Mouse (Mus musculus): ENCODE data around the gene Lpp. TPM values are rescaled to one million over a fixed set of nuclear protein-coding genes. Genes with fewer than 3 reads are reported as not detected.

Lpp gene
- polyA plus RNA-seq, 1 experiment from 2014 or later: 14.4 TPM

DNA sequence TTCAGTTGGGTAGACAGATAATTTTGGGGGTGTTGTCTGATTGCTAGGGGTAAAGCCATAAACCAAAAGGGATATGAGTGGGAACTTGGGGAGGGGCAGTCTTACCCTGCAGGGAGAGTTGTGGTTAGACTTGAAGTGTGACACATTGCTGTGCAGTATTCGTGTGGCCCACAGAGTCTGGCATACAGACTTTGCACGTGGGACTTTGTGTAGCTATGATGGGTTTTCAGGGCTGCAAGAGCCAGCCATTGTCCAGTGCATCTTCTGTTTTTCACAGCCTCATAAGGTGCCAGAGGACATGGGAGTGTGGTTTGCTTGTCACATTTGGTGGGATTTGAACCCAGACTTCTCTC, 55.2 kb downstream of the Lpp start:
- H3K4me3 ChIP-seq (ENCODE audit: low read depth, low read length): no peak overlapping the region
- H3K4me2 ChIP-seq: no peak overlapping the region
- peaks cover 9% of the 10 kb centered on the region; the same call in 1 of the 2 replicates for H3K4me1 ChIP-seq (ENCODE audit: control insufficient read depth, insufficient read depth, low read length)
- no peaks in the 10 kb centered on the region for H3K36me3 ChIP-seq (ENCODE audit: control insufficient read depth, insufficient read depth, low read length)
- no peaks in the 10 kb centered on the region for H3K9me3 ChIP-seq (ENCODE audit: control insufficient read depth, low read length)
- no peak overlapping the region for H3K9ac ChIP-seq (ENCODE audit: low read length)
- WGBS: 69% methylated on average over 2 of the region's 2 CpGs
- DNase-seq (ENCODE audit: low spot score, missing footprints) (no peak), ATAC-seq (ENCODE audit: low FRiP score) (no peak)
- no peak overlapping the region for H3K27ac ChIP-seq (ENCODE audit: low read depth, low read length)
- H3K27me3 ChIP-seq (ENCODE audit: control insufficient read depth, insufficient read depth, low read length): no peaks in the 10 kb centered on the region

DNA sequence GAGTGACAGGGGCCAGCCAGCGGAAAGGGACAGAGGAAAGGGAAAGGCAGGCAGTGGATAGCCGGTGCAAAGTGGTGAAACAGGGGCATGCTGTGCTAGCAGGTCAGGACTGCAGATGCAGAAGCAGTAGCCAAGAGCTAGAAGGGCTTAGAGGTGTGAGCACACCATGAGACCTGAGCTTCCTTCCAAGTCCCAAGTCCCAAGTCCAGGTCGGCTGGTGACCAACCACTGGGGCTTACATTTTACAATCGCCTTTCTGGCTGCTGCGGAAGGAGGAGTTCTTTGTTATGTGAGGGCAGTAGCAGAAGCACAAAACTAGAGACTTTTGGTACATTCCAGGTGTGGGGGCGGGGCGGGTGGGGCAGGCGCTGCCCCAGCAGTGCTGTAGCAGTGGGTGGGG, 56.5 kb downstream of the Lpp start:
- DNase-seq (ENCODE audit: low spot score, missing footprints): no peak
- WGBS: 21% methylated on average over 8 of the region's 8 CpGs
- Histone ChIP-seq H3K4me3 (ENCODE audit: low read depth, low read length) (no peak overlapping the region), H3K27ac (ENCODE audit: low read depth, low read length) (no peak overlapping the region), H3K9ac (ENCODE audit: low read length) (no peak overlapping the region), H3K4me2 (no peak overlapping the region), H3K27me3 (ENCODE audit: control insufficient read depth, insufficient read depth, low read length) (no peaks in the 10 kb centered on the region), H3K9me3 (ENCODE audit: control insufficient read depth, low read length) (no peaks in the 10 kb centered on the region), H3K4me1 (ENCODE audit: control insufficient read depth, insufficient read depth, low read length) (peaks cover 7% of the 10 kb centered on the region; the same call in 1 of the 2 replicates), H3K36me3 (ENCODE audit: control insufficient read depth, insufficient read depth, low read length) (no peaks in the 10 kb centered on the region)
- 0 out of 2 replicates have a peak, but pooled peaks have one; percentile 11 for ATAC-seq (ENCODE audit: low FRiP score)

DNA sequence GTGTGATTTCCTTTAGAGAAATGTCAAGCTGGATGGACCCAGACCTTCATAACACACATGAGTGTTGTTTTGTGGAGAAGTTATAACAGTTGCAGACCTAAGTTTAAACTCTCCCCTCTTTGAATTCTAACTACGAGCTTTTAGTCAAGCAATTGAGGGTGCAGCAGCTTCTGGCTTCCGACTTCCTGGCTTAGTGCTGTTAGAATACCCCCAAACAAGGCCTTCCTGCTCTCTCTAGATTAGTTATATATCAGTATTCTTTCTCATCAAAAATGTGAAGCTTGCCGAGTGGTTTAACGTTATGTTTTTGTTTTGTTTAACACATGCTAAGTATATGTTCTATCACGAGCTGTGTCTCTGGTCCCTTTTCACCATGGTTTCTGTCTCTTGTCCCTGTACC, 56.9 kb downstream of the Lpp start:
- no peak overlapping the region for H3K4me2 ChIP-seq
- H3K4me3 ChIP-seq (ENCODE audit: low read depth, low read length): no peak overlapping the region
- H3K9ac ChIP-seq (ENCODE audit: low read length): no peak overlapping the region
- H3K27me3 ChIP-seq (ENCODE audit: control insufficient read depth, insufficient read depth, low read length): no peaks in the 10 kb centered on the region
- no peak overlapping the region for H3K27ac ChIP-seq (ENCODE audit: low read depth, low read length)
- H3K9me3 ChIP-seq (ENCODE audit: control insufficient read depth, low read length): no peaks in the 10 kb centered on the region
- peaks cover 7% of the 10 kb centered on the region; the same call in 1 of the 2 replicates for H3K4me1 ChIP-seq (ENCODE audit: control insufficient read depth, insufficient read depth, low read length)
- no peaks in the 10 kb centered on the region for H3K36me3 ChIP-seq (ENCODE audit: control insufficient read depth, insufficient read depth, low read length)
- WGBS: 63% methylated on average over 5 of the region's 5 CpGs
- DNase-seq (ENCODE audit: low spot score, missing footprints) (no peak), ATAC-seq (ENCODE audit: low FRiP score) (no peak)

DNA sequence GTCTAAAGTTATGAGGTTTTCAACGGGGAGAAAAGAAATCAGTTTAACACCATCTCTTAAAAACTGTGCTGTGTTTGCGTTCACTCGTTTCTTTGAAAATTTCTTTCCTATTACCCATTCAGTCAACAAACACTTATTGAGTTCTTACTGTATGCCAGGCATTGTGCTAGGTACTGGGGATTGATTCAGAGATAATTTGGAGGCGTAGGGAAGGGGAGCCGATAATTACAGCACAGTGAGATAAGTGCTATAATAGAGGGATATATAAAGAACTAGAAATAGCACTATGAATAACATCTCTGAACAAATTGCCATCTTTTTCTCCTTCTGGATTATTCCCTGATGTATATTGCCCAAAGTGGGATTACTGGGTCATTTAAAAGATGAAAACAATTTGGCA, 57.8 kb downstream of the Lpp start:
- Histone ChIP-seq H3K9ac (ENCODE audit: low read length) (no peak overlapping the region), H3K4me1 (ENCODE audit: control insufficient read depth, insufficient read depth, low read length) (peaks cover 7% of the 10 kb centered on the region; the same call in 1 of the 2 replicates), H3K36me3 (ENCODE audit: control insufficient read depth, insufficient read depth, low read length) (no peaks in the 10 kb centered on the region), H3K4me3 (ENCODE audit: low read depth, low read length) (no peak overlapping the region), H3K9me3 (ENCODE audit: control insufficient read depth, low read length) (no peaks in the 10 kb centered on the region), H3K27ac (ENCODE audit: low read depth, low read length) (no peak overlapping the region), H3K27me3 (ENCODE audit: control insufficient read depth, insufficient read depth, low read length) (no peaks in the 10 kb centered on the region), H3K4me2 (no peak overlapping the region)
- DNase-seq (ENCODE audit: low spot score, missing footprints): no peak
- WGBS: 88% methylated on average over 5 of the region's 5 CpGs
- no peak for ATAC-seq (ENCODE audit: low FRiP score)

DNA sequence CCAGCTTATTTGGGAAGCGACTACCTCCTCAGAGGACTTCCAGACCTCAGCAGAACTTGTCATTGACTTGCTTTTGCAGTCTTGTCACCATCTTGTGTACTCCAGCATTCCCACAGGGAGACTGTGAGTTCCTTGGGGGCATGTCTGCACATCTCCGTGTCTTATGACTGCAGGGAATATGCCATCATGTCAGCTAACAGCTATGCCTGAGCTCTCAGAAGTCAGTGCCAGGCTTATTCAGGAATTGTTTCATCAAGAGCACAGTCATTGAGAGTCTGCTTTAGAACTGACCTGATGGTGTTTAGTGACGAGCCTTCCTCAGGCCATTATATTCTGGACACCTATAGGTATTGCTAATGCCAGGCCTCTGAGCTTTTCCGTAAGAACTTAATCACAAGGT, 60.2 kb downstream of the Lpp start:
- H3K27me3 ChIP-seq (ENCODE audit: control insufficient read depth, insufficient read depth, low read length): no peaks in the 10 kb centered on the region
- no peak for ATAC-seq (ENCODE audit: low FRiP score)
- WGBS: 89% methylated on average over 4 of the region's 4 CpGs

DNA sequence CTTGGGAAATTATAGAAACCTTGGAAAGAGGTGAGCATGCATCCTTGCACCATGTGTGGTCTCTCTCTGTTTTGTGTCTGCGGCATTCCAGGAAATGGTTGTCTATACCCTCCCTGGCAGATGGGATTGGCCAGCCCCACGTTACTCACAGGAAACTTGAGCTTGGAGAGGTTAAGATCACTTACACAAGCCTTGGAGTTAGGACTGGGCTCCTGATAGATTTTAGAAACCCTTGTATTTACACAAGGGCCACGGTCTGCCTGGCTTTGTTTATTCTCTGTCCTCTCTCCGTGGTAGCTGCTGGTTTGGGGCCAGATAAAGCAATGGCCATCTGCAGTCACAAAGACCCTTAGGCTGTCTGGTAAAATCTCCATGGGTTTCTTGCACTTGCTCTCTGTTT, 61.2 kb downstream of the Lpp start:
- Histone ChIP-seq H3K9ac (ENCODE audit: low read length) (peak overlapping the region; percentile 33; the same call in 1 of the 2 replicates), H3K4me1 (ENCODE audit: control insufficient read depth, insufficient read depth, low read length) (peaks cover 5% of the 10 kb centered on the region; the same call in 1 of the 2 replicates), H3K9me3 (ENCODE audit: control insufficient read depth, low read length) (no peaks in the 10 kb centered on the region), H3K4me3 (ENCODE audit: low read depth, low read length) (no peak overlapping the region), H3K27ac (ENCODE audit: low read depth, low read length) (no peak overlapping the region), H3K4me2 (no peak overlapping the region), H3K27me3 (ENCODE audit: control insufficient read depth, insufficient read depth, low read length) (no peaks in the 10 kb centered on the region), H3K36me3 (ENCODE audit: control insufficient read depth, insufficient read depth, low read length) (no peaks in the 10 kb centered on the region; the same call in 1 of the 2 replicates)
- no peak for ATAC-seq (ENCODE audit: low FRiP score)
- 50% methylated on average over 4 of the region's 4 CpGs for WGBS
- DNase-seq (ENCODE audit: low spot score, missing footprints): no peak

More for the DNA sequence above, 60.2 kb downstream of the Lpp start:
- Histone ChIP-seq H3K36me3 (ENCODE audit: control insufficient read depth, insufficient read depth, low read length) (no peaks in the 10 kb centered on the region; the same call in 1 of the 2 replicates), H3K27ac (ENCODE audit: low read depth, low read length) (no peak overlapping the region), H3K9me3 (ENCODE audit: control insufficient read depth, low read length) (no peaks in the 10 kb centered on the region), H3K4me3 (ENCODE audit: low read depth, low read length) (no peak overlapping the region), H3K4me2 (no peak overlapping the region), H3K4me1 (ENCODE audit: control insufficient read depth, insufficient read depth, low read length) (peaks cover 5% of the 10 kb centered on the region; the same call in 1 of the 2 replicates), H3K9ac (ENCODE audit: low read length) (no peak overlapping the region)
- no peak for DNase-seq (ENCODE audit: low spot score, missing footprints)

DNA sequence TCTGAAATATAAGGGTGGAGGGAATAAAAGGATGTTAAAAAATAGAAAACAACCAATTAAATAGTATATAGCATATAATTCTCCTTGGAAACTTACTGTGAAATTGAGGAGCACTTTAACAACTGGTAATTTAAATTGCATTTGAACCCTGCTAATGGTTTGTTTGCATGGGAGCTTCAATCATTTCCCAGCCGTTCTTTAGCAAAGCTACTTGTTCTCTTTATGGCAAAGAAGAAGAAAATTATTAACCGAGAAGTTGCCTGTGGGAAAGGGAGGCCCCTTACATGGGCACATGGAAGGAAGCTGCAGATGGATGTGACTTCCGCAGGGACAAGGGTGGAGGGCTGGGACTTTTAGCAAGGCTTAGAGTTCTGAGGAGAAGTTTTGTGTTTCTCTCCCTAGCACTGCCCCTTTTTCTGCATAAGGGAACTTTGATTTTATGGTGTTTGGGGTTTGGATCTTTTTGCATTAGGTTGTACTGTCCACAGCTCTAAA, 62.1 kb downstream of the Lpp start:
- ATAC-seq (ENCODE audit: low FRiP score): no peak
- H3K9me3 ChIP-seq (ENCODE audit: control insufficient read depth, low read length): no peaks in the 10 kb centered on the region
- WGBS: 79% methylated on average over 3 of the region's 3 CpGs

DNA sequence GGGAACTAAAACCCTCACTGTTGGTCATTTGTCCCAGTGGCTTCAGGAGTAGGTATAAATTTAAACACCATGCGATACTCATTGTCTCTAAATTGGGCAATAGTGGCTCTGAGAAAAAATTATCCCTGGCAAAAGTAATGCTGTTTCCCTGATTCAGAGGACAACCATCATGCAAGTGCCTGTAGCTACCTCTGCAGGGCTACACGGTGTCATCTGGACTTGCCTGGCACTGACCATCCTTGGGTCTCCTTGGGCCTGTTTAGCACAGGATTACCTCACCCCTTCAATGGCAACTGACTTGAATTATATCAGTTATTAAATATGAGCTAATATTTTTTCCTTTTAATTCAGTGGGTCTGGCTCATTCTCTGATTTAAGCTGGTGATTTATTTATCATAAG, 70.5 kb downstream of the Lpp start:
- H3K27ac ChIP-seq (ENCODE audit: low read depth, low read length): no peak overlapping the region
- H3K36me3 ChIP-seq (ENCODE audit: control insufficient read depth, insufficient read depth, low read length): no peaks in the 10 kb centered on the region
- H3K27me3 ChIP-seq (ENCODE audit: control insufficient read depth, insufficient read depth, low read length): no peaks in the 10 kb centered on the region
- no peak overlapping the region for H3K4me3 ChIP-seq (ENCODE audit: low read depth, low read length)
- no peak overlapping the region for H3K9ac ChIP-seq (ENCODE audit: low read length)
- ATAC-seq (ENCODE audit: low FRiP score) (no peak), DNase-seq (ENCODE audit: low spot score, missing footprints) (no peak)
- 96% methylated on average over 2 of the region's 2 CpGs for WGBS
- no peaks in the 10 kb centered on the region for H3K4me1 ChIP-seq (ENCODE audit: control insufficient read depth, insufficient read depth, low read length)
- H3K4me2 ChIP-seq: no peak overlapping the region
- H3K9me3 ChIP-seq (ENCODE audit: control insufficient read depth, low read length): no peaks in the 10 kb centered on the region

More for the DNA sequence above, 62.1 kb downstream of the Lpp start:
- Histone ChIP-seq H3K9ac (ENCODE audit: low read length) (no peak overlapping the region), H3K27me3 (ENCODE audit: control insufficient read depth, insufficient read depth, low read length) (no peaks in the 10 kb centered on the region), H3K4me1 (ENCODE audit: control insufficient read depth, insufficient read depth, low read length) (no peaks in the 10 kb centered on the region), H3K4me2 (no peak overlapping the region), H3K36me3 (ENCODE audit: control insufficient read depth, insufficient read depth, low read length) (no peaks in the 10 kb centered on the region; the same call in 1 of the 2 replicates), H3K27ac (ENCODE audit: low read depth, low read length) (no peak overlapping the region), H3K4me3 (ENCODE audit: low read depth, low read length) (no peak overlapping the region)
- DNase-seq (ENCODE audit: low spot score, missing footprints): no peak

DNA sequence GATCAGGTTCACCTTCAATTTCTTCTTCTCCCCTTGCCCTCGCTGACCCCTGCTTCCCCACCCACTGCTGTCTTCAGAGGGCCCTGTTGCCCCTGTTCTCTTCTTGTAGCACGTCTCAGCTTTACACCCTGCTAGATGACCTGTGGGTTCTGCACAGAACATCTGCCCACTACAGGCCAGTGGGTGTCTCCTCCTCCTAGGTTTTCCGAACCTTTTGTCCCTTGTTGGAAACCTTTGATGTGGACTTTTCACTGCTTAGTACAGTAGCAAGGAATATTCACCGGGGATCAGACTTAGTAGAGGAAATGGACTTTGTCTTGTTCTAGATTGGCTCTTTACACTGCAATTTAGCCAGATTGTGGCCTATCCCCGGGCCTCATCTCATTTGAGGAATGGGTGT, 71.1 kb downstream of the Lpp start:
- DNase-seq (ENCODE audit: low spot score, missing footprints) (no peak), ATAC-seq (ENCODE audit: low FRiP score) (no peak)
- no peaks in the 10 kb centered on the region for H3K4me1 ChIP-seq (ENCODE audit: control insufficient read depth, insufficient read depth, low read length)
- no peak overlapping the region for H3K27ac ChIP-seq (ENCODE audit: low read depth, low read length)
- no peaks in the 10 kb centered on the region for H3K27me3 ChIP-seq (ENCODE audit: control insufficient read depth, insufficient read depth, low read length)
- WGBS: 84% methylated on average over 5 of the region's 5 CpGs
- H3K9ac ChIP-seq (ENCODE audit: low read length): no peak overlapping the region
- H3K4me2 ChIP-seq: no peak overlapping the region
- H3K4me3 ChIP-seq (ENCODE audit: low read depth, low read length): no peak overlapping the region
- H3K36me3 ChIP-seq (ENCODE audit: control insufficient read depth, insufficient read depth, low read length): no peaks in the 10 kb centered on the region
- no peaks in the 10 kb centered on the region for H3K9me3 ChIP-seq (ENCODE audit: control insufficient read depth, low read length)

Measured in midbrain, embryonic 11.5 days (tissue).